Mouse (Mus musculus): Measurements from ENCODE around the gene Phldb2.

- no peak for TF ChIP-seq CTCF (IDR thresholded peaks at IDR 0.05; ENCODE audit: borderline replicate concordance, insufficient read depth, low read depth, low read length)
- no peak for TF ChIP-seq POLR2A (IDR thresholded peaks at IDR 0.05; ENCODE audit: borderline replicate concordance, insufficient read depth, low read length)
These were observed 98.9 kb downstream of the Phldb2 start for GRCm38 (mm10) chr16:45854499-45854898.

Data from cerebellum, adult 2 months (tissue).